Mouse (Mus musculus) hindbrain, embryonic 16.5 days (tissue): Measurements from ENCODE around the gene Ppdpf. TPM values are rescaled to one million over a fixed set of nuclear protein-coding genes. Genes with fewer than 3 reads are reported as not detected.

ENCODE experiments used
- ATAC-seq: fragments of 200-750 bp; cut with Nextera tagmentation; 2 replicates; pipeline ENCODE4 v1.8.0; 2017; ENCODE audit warnings: moderate TSS enrichment, moderate library complexity
- H3K27ac ChIP-seq: fragments of 300-500 bp; sonication (generic); 2 replicates; pipeline ENCODE4 v1.5.1; 2014; ENCODE audit warnings: low read depth, mild to moderate bottlenecking, control low read depth, low read length, moderate library complexity
- H3K27me3 ChIP-seq: fragments of 300-500 bp; sonication (generic); replicated peaks from 2 replicates; pipeline ENCODE4 v1.6.1; 2014; ENCODE audit warnings: low read length; ENCODE audit not compliant: control insufficient read depth, insufficient read depth
- H3K36me3 ChIP-seq: fragments of 300-500 bp; sonication (generic); 2 replicates; pipeline ENCODE4 v1.6.1; 2014; ENCODE audit warnings: mild to moderate bottlenecking, low read length, moderate library complexity, mixed read lengths; ENCODE audit not compliant: control insufficient read depth, insufficient read depth
- H3K4me1 ChIP-seq: fragments of 300-500 bp; sonication (generic); 2 replicates; pipeline ENCODE4 v1.6.1; 2014; ENCODE audit warnings: low read depth, low read length; ENCODE audit not compliant: control insufficient read depth, insufficient read depth
- H3K4me2 ChIP-seq: fragments of 300-500 bp; sonication (generic); 2 replicates; pipeline ENCODE4 v1.6.1; 2014; ENCODE audit warnings: mild to moderate bottlenecking, low read length, control low read depth, moderate library complexity
- H3K4me3 ChIP-seq: fragments of 300-500 bp; sonication (generic); 2 replicates; pipeline ENCODE4 v1.5.1; 2014; ENCODE audit warnings: mild to moderate bottlenecking, low read length, control low read depth, moderate library complexity
- H3K9ac ChIP-seq: fragments of 300-500 bp; sonication (generic); 2 replicates; pipeline ENCODE4 v1.6.1; 2014; ENCODE audit warnings: low read depth, mild to moderate bottlenecking, control low read depth, low read length, moderate library complexity
- H3K9me3 ChIP-seq: fragments of 300-500 bp; sonication (generic); 2 replicates; pipeline ENCODE4 v1.6.1; 2014; ENCODE audit warnings: mild to moderate bottlenecking, low read length, moderate library complexity; ENCODE audit not compliant: control insufficient read depth
- whole genome bisulfite sequencing: fragments of 180-500 bp; shearing (Covaris S2); extraction: QIAGEN DNeasy Blood & Tissue Kit; methylation state at CpG from one replicate; pipeline ENCODE4 v1.1.7; 2014; 5-methylcytosine and 5-hydroxymethylcytosine counted together
- polyA plus RNA-seq: library from polyadenylated mRNA; unstranded; fragments of >200 nt; fragmentation: Nextera tagmentation; extraction: Ambion mirVana; gene quantifications from 2 replicates; pipeline ENCODE4 v1.2.1, GENCODE M21; 2015

Ppdpf gene
- polyA plus RNA-seq, 1 experiment from 2014 or later: 389 TPM

- no peak overlapping the region for H3K4me3 ChIP-seq
- H3K4me1 ChIP-seq: peaks cover 30% of the 10 kb centered on the region
Measured at GRCm38 (mm10) chr2:181157716-181158302, 29.2 kb upstream of the Ppdpf start.

GRCm38 (mm10) chr2:181158471-181158870 is 28.6 kb upstream of the Ppdpf start:
- no peak overlapping the region for H3K27ac ChIP-seq
- ATAC-seq: no peak

More at GRCm38 (mm10) chr2:181157716-181158302, 29.2 kb upstream of the Ppdpf start:
- H3K9me3 ChIP-seq: no peaks in the 10 kb centered on the region
- H3K36me3 ChIP-seq: peaks cover 5% of the 10 kb centered on the region; the same call in 1 of the 2 replicates
- H3K9ac ChIP-seq: no peak overlapping the region
- no peak overlapping the region; the same call in 1 of the 2 replicates for H3K27ac ChIP-seq
- H3K27me3 ChIP-seq: no peaks in the 10 kb centered on the region
- peak overlapping the region; percentile 76 for H3K4me2 ChIP-seq
- no peak for ATAC-seq
- 81% methylated on average over 6 of the region's 6 CpGs for WGBS

GRCm38 (mm10) chr2:181159091-181159514 is 27.9 kb upstream of the Ppdpf start:
- Histone ChIP-seq H3K4me1 (peaks cover 30% of the 10 kb centered on the region), H3K27ac (peak overlapping the region; percentile 68), H3K9me3 (no peaks in the 10 kb centered on the region), H3K9ac (no peak overlapping the region), H3K36me3 (no peaks in the 10 kb centered on the region), H3K4me3 (no peak overlapping the region), H3K4me2 (no peak overlapping the region), H3K27me3 (no peaks in the 10 kb centered on the region)
- 60% methylated on average over 7 of the region's 7 CpGs for WGBS
- no peak for ATAC-seq

More at GRCm38 (mm10) chr2:181158471-181158870, 28.6 kb upstream of the Ppdpf start:
- Histone ChIP-seq H3K4me3 (no peak overlapping the region), H3K9me3 (no peaks in the 10 kb centered on the region), H3K9ac (no peak overlapping the region), H3K4me1 (peaks cover 30% of the 10 kb centered on the region), H3K27me3 (no peaks in the 10 kb centered on the region), H3K4me2 (no peak overlapping the region), H3K36me3 (no peaks in the 10 kb centered on the region)
- WGBS: 84% methylated on average over 2 of the region's 2 CpGs

GRCm38 (mm10) chr2:181159771-181160170 is 27.3 kb upstream of the Ppdpf start:
- no peaks in the 10 kb centered on the region for H3K27me3 ChIP-seq
- H3K27ac ChIP-seq: peak overlapping the region; percentile 68
- peak; percentile 79 for ATAC-seq
- H3K4me1 ChIP-seq: peaks cover 26% of the 10 kb centered on the region
- H3K9me3 ChIP-seq: no peaks in the 10 kb centered on the region
- H3K36me3 ChIP-seq: no peaks in the 10 kb centered on the region
- H3K4me2 ChIP-seq: no peak overlapping the region
- no peak overlapping the region for H3K4me3 ChIP-seq
- peak overlapping the region; percentile 23; the same call in 1 of the 2 replicates for H3K9ac ChIP-seq
- WGBS: 0% methylated on average over 2 of the region's 2 CpGs

GRCm38 (mm10) chr2:181160821-181161220 is 26.2 kb upstream of the Ppdpf start:
- Histone ChIP-seq H3K9ac (no peak overlapping the region), H3K9me3 (no peaks in the 10 kb centered on the region), H3K27me3 (no peaks in the 10 kb centered on the region), H3K4me1 (peaks cover 17% of the 10 kb centered on the region), H3K4me3 (no peak overlapping the region), H3K27ac (no peak overlapping the region), H3K4me2 (no peak overlapping the region), H3K36me3 (no peaks in the 10 kb centered on the region)
- 69% methylated on average over 4 of the region's 4 CpGs for WGBS
- ATAC-seq: no peak

- H3K9me3 ChIP-seq: no peaks in the 10 kb centered on the region
- no peak overlapping the region for H3K9ac ChIP-seq
- H3K36me3 ChIP-seq: no peaks in the 10 kb centered on the region
- H3K4me3 ChIP-seq: no peak overlapping the region
- H3K4me1 ChIP-seq: no peaks in the 10 kb centered on the region
- WGBS: 84% methylated on average over 5 of the region's 5 CpGs
- no peak for ATAC-seq
- no peak overlapping the region for H3K4me2 ChIP-seq
- H3K27ac ChIP-seq: no peak overlapping the region
- no peaks in the 10 kb centered on the region for H3K27me3 ChIP-seq
Measured at GRCm38 (mm10) chr2:181166469-181166868, 20.6 kb upstream of the Ppdpf start.

GRCm38 (mm10) chr2:181174646-181175045 is 12.4 kb upstream of the Ppdpf start:
- no peak overlapping the region for H3K27ac ChIP-seq
- H3K4me2 ChIP-seq: no peak overlapping the region
- H3K27me3 ChIP-seq: no peaks in the 10 kb centered on the region
- WGBS: 85% methylated on average over 3 of the region's 3 CpGs
- no peak overlapping the region for H3K4me3 ChIP-seq
- H3K36me3 ChIP-seq: no peaks in the 10 kb centered on the region
- no peak for ATAC-seq
- no peaks in the 10 kb centered on the region for H3K9me3 ChIP-seq
- no peak overlapping the region for H3K9ac ChIP-seq
- no peaks in the 10 kb centered on the region for H3K4me1 ChIP-seq

- H3K27ac ChIP-seq: no peak overlapping the region
- no peaks in the 10 kb centered on the region for H3K4me1 ChIP-seq
- ATAC-seq: no peak
- 0 out of 2 replicates have a peak, but pooled peaks cover 3% of the 10 kb centered on the region for H3K27me3 ChIP-seq
- no peaks in the 10 kb centered on the region for H3K9me3 ChIP-seq
- H3K9ac ChIP-seq: no peak overlapping the region
- no peak overlapping the region for H3K4me2 ChIP-seq
- H3K4me3 ChIP-seq: no peak overlapping the region
- WGBS: 81% methylated on average over 3 of the region's 3 CpGs
- H3K36me3 ChIP-seq: no peaks in the 10 kb centered on the region
Measured at GRCm38 (mm10) chr2:181178015-181178414, 9.0 kb upstream of the Ppdpf start.

- Histone ChIP-seq H3K4me3 (no peak overlapping the region), H3K27ac (no peak overlapping the region), H3K9ac (no peak overlapping the region), H3K4me2 (no peak overlapping the region), H3K27me3 (0 out of 2 replicates have a peak, but pooled peaks cover 3% of the 10 kb centered on the region), H3K4me1 (no peaks in the 10 kb centered on the region), H3K36me3 (no peaks in the 10 kb centered on the region), H3K9me3 (no peaks in the 10 kb centered on the region)
- ATAC-seq: no peak
- WGBS: 90% methylated on average over 5 of the region's 5 CpGs
Measured at GRCm38 (mm10) chr2:181178471-181178870, 8.6 kb upstream of the Ppdpf start.
